Mouse (Mus musculus) gastrocnemius, adult 8-10 months (tissue): ENCODE results near the gene Tmprss11e. TPM values are rescaled to one million over a fixed set of nuclear protein-coding genes. Genes with fewer than 3 reads are reported as not detected.

Experiments
- total RNA-seq, 4 experiments: library from RNA; stranded (reverse); gene quantifications; 2 replicates each; pipeline ENCODE4 v1.2.4; 2022

Gene Tmprss11e
- total RNA-seq, 4 experiments from 2014 or later: not detected

Other genes starting within 250 kb of the Tmprss11e start
- gene Tmprss11g, start 227.2 kb downstream of the Tmprss11e start, total RNA-seq: not detected
- not detected for gene Tmprss11f, start 113.4 kb downstream of the Tmprss11e start, total RNA-seq
- gene Tmprss11b, start 69.5 kb downstream of the Tmprss11e start, total RNA-seq: not detected
- gene Ythdc1, start 58.4 kb upstream of the Tmprss11e start, total RNA-seq: 10 to 100 TPM; 19.8 to 25.3 (median 21.8) TPM
- under 1 TPM in 1 of 4 experiments, not detected in 3; 0.08 TPM for gene Ugt2b34, start 161.1 kb upstream of the Tmprss11e start, total RNA-seq
- under 1 TPM in 1 of 4 experiments, not detected in 3; 0.32 TPM for gene Ugt2b1, start 180.7 kb upstream of the Tmprss11e start, total RNA-seq